Mouse (Mus musculus) brain, embryonic 14.5 days (tissue): ENCODE results near the gene Tmem101. TPM values are rescaled to one million over a fixed set of nuclear protein-coding genes. Genes with fewer than 3 reads are reported as not detected.
"Not testable (repeated sequence)": the region's sequence is repeated elsewhere in the genome, so short reads cannot be mapped to it uniquely, and the experiment has no call there.

Source experiments
- DNase-seq: peaks from one replicate; pipeline ENCODE4 v3.0.0-alpha.2; 2011; ENCODE audit warnings: low read depth
- CTCF ChIP-seq: fragments of 200-500 bp; IDR thresholded peaks from 2 replicates; pipeline ENCODE4 v1.5.1; 2012; ENCODE audit warnings: inconsistent platforms, mild to moderate bottlenecking, moderate library complexity, borderline replicate concordance; ENCODE audit not compliant: insufficient read depth, insufficient read length; ENCODE audit errors: extremely low read depth
- POLR2A ChIP-seq: fragments of 200-500 bp; IDR thresholded peaks from 2 replicates; pipeline ENCODE4 v1.6.1; 2012; ENCODE audit warnings: mild to moderate bottlenecking, inconsistent platforms, borderline replicate concordance; ENCODE audit not compliant: poor library complexity, insufficient read depth, insufficient read length, severe bottlenecking; ENCODE audit errors: extremely low read depth
- polyA plus RNA-seq: library from polyadenylated mRNA; depleted of rRNA; stranded (reverse); fragments of >200 nt; gene quantifications from 2 replicates; pipeline ENCODE4 v1.2.3, GENCODE M21; 2012

The Tmem101 gene
- polyA plus RNA-seq, 1 experiment, result 38.6 TPM

- TF ChIP-seq POLR2A (no peak), CTCF (no peak)
- DNase-seq, result no peak
These were observed 29.5 kb upstream of the Tmem101 start for GRCm38 (mm10) chr11:102185677-102186076.

- DNase-seq, result peak; percentile 97
- TF ChIP-seq POLR2A (peak; percentile 94), CTCF (no peak)
These were observed 28.7 kb upstream of the Tmem101 start, which contains the start of gene Lsm12 for GRCm38 (mm10) chr11:102184646-102185495. Gene Lsm12 (minus strand): TSS chr11:102185296.

GRCm38 (mm10) chr11:102184253-102184645 lies 28.0 kb upstream of the Tmem101 start:
- TF ChIP-seq CTCF (no peak), POLR2A (no peak)
- no peak for DNase-seq

DNA sequence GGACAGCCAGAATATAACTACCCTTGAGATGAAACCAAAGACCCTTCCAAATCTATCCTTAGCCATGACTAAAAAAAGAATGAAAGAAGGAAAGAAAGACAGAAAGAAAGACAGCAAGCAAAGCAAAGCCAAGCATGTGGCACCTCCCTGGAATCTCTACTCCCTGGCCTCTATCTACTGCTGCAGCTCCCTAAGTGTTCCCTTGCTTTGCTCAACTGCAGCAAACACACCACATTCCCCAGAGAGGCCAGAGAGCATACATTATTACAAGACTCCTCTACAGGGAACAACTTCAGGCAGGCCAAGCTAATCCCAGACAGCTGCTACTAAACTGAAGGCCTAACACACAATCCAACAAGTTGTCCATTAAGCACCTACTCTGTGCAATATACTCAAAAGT lies 23.6 kb upstream of the Tmem101 start:
- DNase-seq, result no peak
- no peak for TF ChIP-seq POLR2A
- no peak for TF ChIP-seq CTCF

DNA sequence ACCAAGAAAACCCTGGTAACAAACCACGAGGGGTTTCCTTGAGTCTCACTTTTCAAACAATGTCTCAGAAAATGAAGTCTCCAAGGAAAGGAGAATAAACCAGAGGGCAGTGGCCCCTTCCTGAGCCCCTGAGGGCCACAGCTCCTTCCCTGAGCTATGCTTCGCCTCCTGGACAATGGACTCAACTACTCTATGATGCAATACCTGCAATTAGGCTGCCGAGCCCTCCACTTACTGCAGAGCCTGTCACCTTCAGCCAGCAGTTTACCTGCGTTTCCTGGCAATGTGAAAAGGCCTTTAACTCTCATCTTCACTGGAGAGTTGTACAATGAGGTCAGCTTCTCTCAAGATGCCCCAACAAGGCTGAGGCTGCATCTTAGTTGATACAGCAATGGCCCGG lies 12.5 kb upstream of the Tmem101 start:
- no peak for DNase-seq
- TF ChIP-seq POLR2A (no peak), CTCF (no peak)

GRCm38 (mm10) chr11:102167539-102167938 lies 11.3 kb upstream of the Tmem101 start:
- TF ChIP-seq CTCF (no peak), POLR2A (no peak)
- no peak for DNase-seq

GRCm38 (mm10) chr11:102165971-102166722 lies 9.9 kb upstream of the Tmem101 start:
- no peak for TF ChIP-seq POLR2A
- TF ChIP-seq CTCF, result no peak
- peak; percentile 55 for DNase-seq

- no peak for TF ChIP-seq CTCF
- TF ChIP-seq POLR2A, result no peak
- DNase-seq, result no peak
These were observed 3.6 kb upstream of the Tmem101 start for GRCm38 (mm10) chr11:102159781-102160180.

GRCm38 (mm10) chr11:102158024-102158423 lies 1.8 kb upstream of the Tmem101 start:
- DNase-seq, result not testable (repeated sequence)

GRCm38 (mm10) chr11:102156786-102157089 lies 534 bp upstream of the Tmem101 start:
- no peak for TF ChIP-seq POLR2A
- TF ChIP-seq CTCF, result no peak
- no peak for DNase-seq

DNA sequence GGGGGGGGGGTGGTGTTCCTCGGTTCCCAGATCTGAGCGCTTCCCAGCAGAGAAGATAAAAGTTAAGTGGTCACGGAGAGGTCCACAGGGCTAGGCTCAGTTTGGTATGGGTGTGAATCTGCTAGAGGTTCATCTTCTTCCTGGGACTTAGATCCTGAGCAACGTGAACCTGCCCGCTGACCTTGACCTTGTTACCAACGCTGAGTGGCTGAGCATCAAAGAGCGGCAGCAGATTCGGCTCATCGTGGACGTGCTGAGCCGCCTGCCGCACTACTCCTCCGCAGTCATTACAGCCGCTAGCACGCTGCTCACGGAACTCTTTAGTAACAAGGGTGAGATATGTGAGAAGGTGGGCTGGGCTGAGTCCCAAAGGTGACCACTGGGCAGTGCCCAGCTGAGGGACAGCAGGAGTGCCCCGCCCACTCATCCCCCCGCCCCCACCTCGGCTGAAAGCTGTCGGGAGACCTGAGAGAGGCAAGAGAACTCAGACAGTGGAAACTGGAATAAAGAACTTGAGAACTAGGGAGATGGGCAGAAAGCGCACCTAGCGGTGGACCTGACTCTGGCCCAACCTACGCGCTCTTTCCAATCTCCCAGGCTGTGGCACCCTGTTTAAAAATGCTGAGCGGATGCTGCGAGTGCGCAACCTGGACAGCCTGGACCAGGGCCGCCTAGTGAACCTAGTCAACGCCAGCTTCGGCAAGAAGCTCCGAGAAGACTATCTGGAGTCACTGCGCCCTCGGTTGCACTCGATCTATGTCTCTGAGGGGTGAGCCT lies 8.8 kb downstream of the Tmem101 start:
- no peak for TF ChIP-seq POLR2A
- peak; percentile 7; the same call in 1 of the 2 replicates for TF ChIP-seq CTCF
- no peak for DNase-seq
